Mouse (Mus musculus) Patski (cell line): ENCODE measurements around the gene Sstr5. TPM values are rescaled to one million over a fixed set of nuclear protein-coding genes. Genes with fewer than 3 reads are reported as not detected.

ENCODE experiments used
- ATAC-seq: fragments of 100-300 bp; one replicate; pipeline ENCODE4 v1.8.0; 2021
- CTCF ChIA-PET: fragments of 350-600 bp; sonication (Branson Sonifier 250); formaldehyde crosslinking; loops from one replicate; lab custom pipeline; 2022; ENCODE audit warnings: inconsistent platforms; lab: Charles Lee
- POLR2A ChIA-PET: fragments of 350-600 bp; sonication (Branson Sonifier 250); formaldehyde crosslinking; loops from one replicate; lab custom pipeline; 2022; ENCODE audit warnings: antibody characterized with exemption, inconsistent platforms; lab: Charles Lee
- DNase-seq: peaks from one replicate; pipeline ENCODE4 v3.0.0-alpha.2; 2011; ENCODE audit warnings: low read depth, low spot score
- H3K27me3 ChIP-seq: fragments of 371-371 bp; one replicate; pipeline ENCODE4 v1.5.1; 2021
- CTCF ChIP-seq: fragments of 100-300 bp; IDR thresholded peaks from one replicate; pipeline ENCODE4 v1.5.1; 2021
- in situ Hi-C: fragments of 300-500 bp; cut with MboI; formaldehyde crosslinking; loops from 3 replicates; pipeline ENCODE4 v1.11.1; 2018; ENCODE audit warnings: low pct_unique_long_range_greater_than_20kb, mixed read lengths
- polyA plus RNA-seq: library from polyadenylated mRNA; unstranded; gene quantifications from one replicate; pipeline ENCODE4 v1.2.3, GENCODE M21; 2021

The Sstr5 gene
- polyA plus RNA-seq, 1 experiment from 2014 or later: not detected

DNA sequence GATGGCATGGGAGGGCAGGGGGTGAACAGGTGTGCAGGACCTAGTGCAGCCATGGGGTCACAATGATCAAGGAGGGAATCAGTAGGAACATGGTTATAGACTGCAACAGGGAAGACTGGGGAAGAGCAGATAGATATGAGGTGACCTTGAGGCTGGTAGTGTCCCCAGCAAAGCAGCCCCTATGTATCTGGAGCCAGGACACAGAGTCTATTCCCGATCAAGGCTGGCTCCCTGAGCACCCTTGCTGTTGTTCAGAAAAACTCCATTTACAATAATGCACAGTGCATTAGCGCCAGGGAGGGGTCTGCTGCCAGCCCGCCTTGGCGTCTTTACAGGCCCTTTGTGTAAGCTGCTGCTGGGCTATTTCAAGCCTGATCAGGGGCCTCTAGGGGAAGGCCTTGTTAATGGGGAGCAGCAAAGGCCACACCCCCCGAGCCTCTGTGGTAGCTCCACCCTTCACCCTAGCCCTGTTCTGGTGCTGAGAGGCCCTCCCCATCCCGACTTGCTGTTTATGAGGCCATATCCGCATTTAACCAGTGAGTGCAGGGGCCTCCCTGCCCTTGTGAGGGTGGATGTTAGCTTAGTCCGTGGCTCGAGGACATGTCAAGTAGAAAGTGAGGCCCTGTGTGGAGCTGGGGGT lies 34.7 kb downstream of the Sstr5 start:
- in situ Hi-C loops: no loop called here
- DNase-seq (no peak), ATAC-seq (no peak)
- ChIA-PET CTCF (interaction anchor here (1.3 to 1.5 kb wide), 2 partner anchors 16 to 33 kb away, joined by 3 to 4 read pairs; no protein-coding TSS in a partner anchor), POLR2A (no interaction called here)
- H3K27me3 ChIP-seq: peaks cover 11% of the 10 kb centered on the region
- no peak for TF ChIP-seq CTCF

DNA sequence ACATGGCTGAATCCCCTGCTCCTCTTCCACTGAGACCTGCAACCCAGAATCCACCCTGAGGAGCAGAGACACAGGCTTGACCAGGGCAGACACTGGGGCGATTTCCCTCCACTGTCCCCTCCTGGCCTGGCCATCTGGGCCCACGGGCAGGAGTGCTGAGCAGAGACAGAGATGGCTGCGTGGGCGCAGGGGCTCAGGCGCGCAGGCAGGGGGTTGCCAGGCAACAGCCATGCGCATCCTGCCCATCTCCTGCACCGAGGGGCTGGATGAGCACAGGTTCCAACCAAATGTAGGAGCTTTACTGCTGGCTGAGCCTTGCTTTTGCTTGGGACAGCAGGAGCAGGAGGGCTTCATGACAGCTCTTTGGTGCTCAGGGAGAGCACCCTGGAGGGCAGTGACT lies 40.5 kb downstream of the Sstr5 start:
- POLR2A ChIA-PET: no interaction called here
- peaks cover 20% of the 10 kb centered on the region for H3K27me3 ChIP-seq
- CTCF ChIA-PET: no interaction called here
- in situ Hi-C loops: loop anchor here (5.0 kb wide), 1 partner anchor 54 kb away; no protein-coding TSS in a partner anchor
- DNase-seq (no peak), ATAC-seq (peak; percentile 14)
- no peak for TF ChIP-seq CTCF

DNA sequence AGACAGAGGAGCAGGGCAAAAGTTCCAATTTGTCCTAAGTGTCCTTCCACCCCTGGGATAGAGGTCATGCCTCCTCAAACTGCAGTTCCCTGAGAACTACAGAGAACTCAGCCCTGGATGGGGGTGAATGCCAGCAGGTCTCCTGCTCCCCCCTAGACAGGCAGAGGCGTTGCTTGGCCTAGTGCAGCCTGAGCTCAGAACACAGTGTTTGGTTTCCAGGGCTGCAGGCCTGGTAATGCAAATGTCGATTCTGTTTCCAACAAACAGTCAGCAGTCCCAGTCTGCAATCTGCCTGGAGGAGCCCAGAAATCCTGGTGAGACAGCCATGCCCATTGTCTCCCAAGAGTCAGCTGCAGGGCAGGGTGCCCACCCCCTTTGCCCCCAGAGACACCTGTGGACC lies 42.8 kb downstream of the Sstr5 start, which contains the start of gene Tekt4:
Tekt4 (plus strand) TSS at position 344 of the 400 bp plus-strand sequence.
- in situ Hi-C loops: no loop called here
- ATAC-seq (no peak), DNase-seq (no peak)
- ChIA-PET POLR2A (no interaction called here), CTCF (no interaction called here)
- TF ChIP-seq CTCF: no peak
- H3K27me3 ChIP-seq: peaks cover 27% of the 10 kb centered on the region

DNA sequence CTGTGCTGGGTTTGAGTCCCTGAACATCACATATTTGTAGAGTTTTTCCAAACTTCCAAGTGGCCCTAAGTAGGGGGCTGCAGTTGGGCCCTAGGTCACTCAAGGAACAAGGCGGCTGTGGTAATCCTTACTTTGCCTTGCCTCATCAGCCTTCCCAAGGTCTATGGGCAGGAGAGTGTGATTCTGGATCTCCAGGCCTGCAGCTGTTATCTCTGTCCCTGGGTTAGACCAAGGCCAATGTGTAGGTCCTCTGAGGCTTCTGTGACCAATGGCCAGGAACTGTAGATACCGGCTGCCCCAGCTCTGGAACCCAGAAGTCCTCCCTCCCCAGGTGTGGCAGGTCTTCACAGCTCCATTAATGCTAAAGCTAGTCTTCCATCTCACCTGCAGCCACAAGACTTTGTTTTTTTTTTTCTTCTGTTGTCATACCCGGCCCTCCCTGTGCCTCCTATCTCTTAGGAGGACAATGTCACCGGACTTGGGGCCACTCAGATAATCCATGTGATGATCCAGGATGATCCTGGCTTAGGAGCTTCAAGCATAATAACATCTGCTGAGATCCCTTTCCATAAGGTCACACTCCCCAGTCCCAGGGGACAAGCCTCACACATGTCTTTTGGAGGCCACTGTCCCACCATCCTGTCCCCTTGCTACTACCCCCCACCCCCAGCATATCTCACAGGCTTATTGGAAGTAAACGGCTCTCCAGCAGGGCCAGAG lies 44.7 kb downstream of the Sstr5 start:
- peaks cover 24% of the 10 kb centered on the region for H3K27me3 ChIP-seq
- ATAC-seq: no peak
- no peak for DNase-seq
- TF ChIP-seq CTCF: no peak
- ChIA-PET CTCF (interaction anchor here (1.4 kb wide), 1 partner anchor 14 kb away, joined by 3 read pairs; no protein-coding TSS in a partner anchor), POLR2A (no interaction called here)
- in situ Hi-C loops: no loop called here

DNA sequence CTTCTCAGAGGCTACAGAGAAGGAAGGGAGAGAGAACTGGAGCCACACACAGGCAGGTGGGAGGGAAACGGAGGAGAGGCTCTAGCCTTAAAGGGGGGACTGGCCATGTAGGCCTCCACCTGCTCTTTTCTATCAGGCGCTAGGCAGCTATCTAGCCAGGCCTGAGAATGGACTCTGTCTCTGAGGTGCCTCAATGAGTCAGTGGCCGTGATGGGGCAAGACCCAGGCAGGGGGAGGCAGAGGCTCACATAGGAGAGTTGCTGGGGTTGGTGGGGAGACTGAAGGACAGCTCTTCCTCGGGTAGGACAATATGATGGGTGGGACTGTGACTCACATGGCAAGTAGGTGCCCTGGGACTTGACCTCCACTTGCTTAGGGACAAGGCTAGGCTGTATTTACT lies 46.8 kb downstream of the Sstr5 start:
- ATAC-seq (no peak), DNase-seq (no peak)
- in situ Hi-C loops: no loop called here
- ChIA-PET CTCF (no interaction called here), POLR2A (interaction anchor here (0.6 kb wide), 1 partner anchor 188 kb away, joined by 3 read pairs; no protein-coding TSS in a partner anchor)
- TF ChIP-seq CTCF: no peak
- H3K27me3 ChIP-seq: peaks cover 31% of the 10 kb centered on the region

DNA sequence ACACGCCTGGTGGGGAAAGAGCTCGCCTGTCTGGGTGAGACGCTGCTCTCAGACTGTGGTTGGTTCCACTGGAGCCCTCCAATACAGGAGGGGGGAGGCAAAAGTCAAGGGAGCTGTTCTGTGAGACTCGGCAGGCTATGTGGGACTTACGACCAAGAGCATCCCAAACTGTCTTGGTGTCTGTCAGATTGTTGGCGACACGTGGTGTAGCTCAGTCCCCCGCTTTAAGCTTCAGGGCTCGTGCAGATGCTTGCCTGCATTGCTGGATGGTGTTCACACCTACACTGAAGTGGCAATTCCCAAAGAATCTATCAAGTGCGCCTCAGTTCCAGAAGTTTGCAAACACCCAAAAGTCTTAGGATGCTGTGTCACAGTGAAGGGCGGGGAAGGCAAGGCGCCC lies 49.2 kb downstream of the Sstr5 start:
- in situ Hi-C loops: no loop called here
- DNase-seq: no peak
- no peak for ATAC-seq
- TF ChIP-seq CTCF: no peak
- peaks cover 35% of the 10 kb centered on the region for H3K27me3 ChIP-seq
- POLR2A ChIA-PET: interaction anchor here (0.5 kb wide), 1 partner anchor 350 kb away, joined by 3 read pairs; no protein-coding TSS in a partner anchor
- CTCF ChIA-PET: no interaction called here

DNA sequence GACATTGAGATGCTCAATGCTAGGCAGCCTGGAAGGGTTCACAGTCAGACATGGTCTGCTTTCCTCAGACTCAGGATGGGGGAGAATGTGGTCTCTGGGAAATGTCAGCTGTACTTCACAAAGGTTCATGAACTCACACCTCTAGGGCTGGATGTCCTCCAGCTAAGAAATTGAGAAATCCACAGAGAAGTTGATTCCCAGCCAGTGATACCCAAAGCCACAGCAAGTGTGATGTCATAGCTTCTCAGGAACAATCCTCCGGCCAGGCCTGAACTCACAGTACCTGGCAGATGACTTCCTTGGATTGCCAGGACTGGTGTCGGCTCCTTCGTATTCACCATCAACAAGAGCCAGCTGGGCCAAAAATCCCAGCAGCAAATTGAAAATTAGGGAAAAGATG lies 51.2 kb downstream of the Sstr5 start:
- DNase-seq (no peak), ATAC-seq (no peak)
- POLR2A ChIA-PET: no interaction called here
- peaks cover 39% of the 10 kb centered on the region for H3K27me3 ChIP-seq
- in situ Hi-C loops: no loop called here
- CTCF ChIA-PET: no interaction called here
- TF ChIP-seq CTCF: no peak

DNA sequence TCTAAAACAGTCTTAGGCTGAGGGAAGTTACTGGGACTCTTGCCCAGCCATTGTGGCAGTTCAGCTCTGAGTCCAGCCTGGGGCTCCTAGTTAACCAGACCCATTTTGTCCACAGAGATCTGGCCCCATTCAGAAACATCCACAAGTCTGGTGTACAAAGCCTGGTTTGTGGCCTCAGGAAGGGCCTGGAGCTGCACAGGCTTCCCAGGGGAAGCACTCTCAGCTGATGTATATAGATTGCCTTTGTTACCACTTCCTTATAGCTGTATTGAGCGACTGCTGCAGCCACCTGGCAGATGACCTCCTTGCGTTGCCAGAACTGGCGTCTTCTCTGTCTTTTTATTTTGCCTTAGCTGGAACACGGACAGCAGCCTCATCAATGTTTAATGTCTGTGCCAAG lies 52.0 kb downstream of the Sstr5 start:
- CTCF ChIA-PET: interaction anchor here (0.5 kb wide), 1 partner anchor 11 kb away, joined by 3 read pairs; no protein-coding TSS in a partner anchor
- in situ Hi-C loops: no loop called here
- POLR2A ChIA-PET: no interaction called here
- peaks cover 43% of the 10 kb centered on the region for H3K27me3 ChIP-seq
- DNase-seq: no peak
- ATAC-seq: no peak
- no peak for TF ChIP-seq CTCF

DNA sequence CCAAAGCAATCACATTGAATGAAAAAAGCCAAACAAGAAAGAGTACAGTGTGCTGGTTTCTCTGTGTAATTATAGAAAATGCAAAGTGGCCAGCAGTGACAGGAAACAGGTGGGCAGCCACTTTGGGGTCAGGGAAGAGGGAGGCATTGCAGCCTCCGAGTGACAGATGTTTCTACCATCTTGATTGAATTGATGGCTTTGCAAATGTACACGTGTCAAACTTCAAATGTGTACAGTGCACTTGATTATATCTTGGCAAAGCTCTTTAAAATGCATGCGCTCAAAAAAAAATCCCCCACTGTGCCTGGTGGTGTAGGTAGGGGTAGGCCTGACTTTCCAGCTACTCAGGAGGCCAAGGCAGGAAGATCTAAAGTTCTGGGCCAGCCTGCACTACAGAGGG lies 54.2 kb downstream of the Sstr5 start:
- DNase-seq: no peak
- ChIA-PET CTCF (no interaction called here), POLR2A (interaction anchor here (0.6 kb wide), 1 partner anchor 132 kb away, joined by 3 read pairs; no protein-coding TSS in a partner anchor)
- H3K27me3 ChIP-seq: peaks cover 40% of the 10 kb centered on the region
- ATAC-seq: no peak
- no peak for TF ChIP-seq CTCF
- in situ Hi-C loops: no loop called here

DNA sequence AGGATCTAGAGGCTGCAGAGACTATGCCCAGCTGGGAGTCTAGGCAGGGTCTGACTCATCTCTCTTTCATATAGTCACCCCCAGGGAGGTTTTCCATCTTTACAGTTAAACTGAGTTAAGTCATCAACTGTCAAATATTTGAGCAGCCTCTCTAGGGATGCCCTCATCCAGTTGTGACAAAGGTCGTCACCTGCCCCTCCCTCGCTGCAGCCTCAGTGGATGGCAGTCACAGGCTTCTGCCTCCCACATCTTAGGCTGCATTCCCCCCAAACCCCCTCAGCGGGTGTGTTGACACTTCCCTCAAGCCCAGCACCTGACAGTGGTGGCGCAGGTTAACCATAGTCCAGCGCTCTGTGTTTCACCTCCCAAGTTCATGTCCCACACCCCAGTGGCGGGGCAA lies 55.7 kb downstream of the Sstr5 start:
- POLR2A ChIA-PET: no interaction called here
- no peak for ATAC-seq
- CTCF ChIA-PET: no interaction called here
- in situ Hi-C loops: no loop called here
- no peak for DNase-seq
- no peak for TF ChIP-seq CTCF
- peaks cover 35% of the 10 kb centered on the region for H3K27me3 ChIP-seq

Other genes with a start within 250 kb of the Sstr5 start
- gene Baiap3, start 240.9 kb downstream of the Sstr5 start, polyA plus RNA-seq: 0.12 TPM
- gene Ube2i, start 222.7 kb downstream of the Sstr5 start, polyA plus RNA-seq: 437 TPM
- gene Prss34, start 198.9 kb downstream of the Sstr5 start, polyA plus RNA-seq: not detected
- not detected for gene Prss28, start 188.6 kb downstream of the Sstr5 start, polyA plus RNA-seq
- not detected for gene Prss29, start 178.6 kb downstream of the Sstr5 start, polyA plus RNA-seq
- not detected for gene Tpsab1, start 151.7 kb downstream of the Sstr5 start, polyA plus RNA-seq
- not detected for gene Tpsb2, start 131.0 kb downstream of the Sstr5 start, polyA plus RNA-seq
- gene Tpsg1, start 128.0 kb downstream of the Sstr5 start, polyA plus RNA-seq: not detected
- gene Cacna1h, start 63.5 kb downstream of the Sstr5 start, polyA plus RNA-seq: 0.23 TPM
- not detected for gene Tekt4, start 42.7 kb downstream of the Sstr5 start, polyA plus RNA-seq
- gene Sox8, start 73.4 kb upstream of the Sstr5 start, polyA plus RNA-seq: 16.7 TPM
- 40.2 TPM for gene Lmf1, start 81.8 kb upstream of the Sstr5 start, polyA plus RNA-seq
- not detected for gene Gng13, start 219.9 kb upstream of the Sstr5 start, polyA plus RNA-seq
- gene Chtf18, start 230.1 kb upstream of the Sstr5 start, polyA plus RNA-seq: 13.0 TPM
- gene Rpusd1, start 230.4 kb upstream of the Sstr5 start, polyA plus RNA-seq: 18.5 TPM
- gene Mslnl, start 238.8 kb upstream of the Sstr5 start, polyA plus RNA-seq: not detected